Mouse (Mus musculus): ENCODE data around the gene Rbfox2. TPM values are rescaled to one million over a fixed set of nuclear protein-coding genes. Genes with fewer than 3 reads are reported as not detected.

Rbfox2 gene
- polyA plus RNA-seq, 2 experiments = 94.7 to 189 TPM

GRCm38 (mm10) chr15:77220833-77221232, 86.0 kb downstream of the Rbfox2 start:
- 73% methylated on average over 4 of the region's 4 CpGs for WGBS
- no peaks in the 10 kb centered on the region for H3K36me3 ChIP-seq (ENCODE audit: control insufficient read depth, insufficient read depth, low read length)
- no peaks in the 10 kb centered on the region for H3K9me3 ChIP-seq (ENCODE audit: control insufficient read depth, low read length)
- TF ChIP-seq POLR2A (IDR thresholded peaks at IDR 0.05; ENCODE audit: borderline replicate concordance, extremely low read depth, insufficient read depth, insufficient read length) = no peak
- H3K4me1 ChIP-seq (ENCODE audit: control insufficient read depth, insufficient read depth, low read length) = peaks cover 41% of the 10 kb centered on the region
- no peak overlapping the region for H3K27ac ChIP-seq (replicated peaks; ENCODE audit: low read depth, low read length)
- ATAC-seq (ENCODE audit: low FRiP score, low read depth) (no peak), DNase-seq (ENCODE audit: low spot score) (no peak)
- no peak overlapping the region for H3K9ac ChIP-seq (ENCODE audit: low read depth, low read length, severe bottlenecking)
- no peak overlapping the region for H3K4me3 ChIP-seq (replicated peaks; ENCODE audit: low read length)
- no peak overlapping the region for H3K4me2 ChIP-seq (replicated peaks; ENCODE audit: low read depth, low read length, severe bottlenecking)
- no peaks in the 10 kb centered on the region for H3K27me3 ChIP-seq (ENCODE audit: control insufficient read depth, insufficient read depth, low read length)

GRCm38 (mm10) chr15:77220137-77220536, 86.7 kb downstream of the Rbfox2 start:
- no peaks in the 10 kb centered on the region for H3K36me3 ChIP-seq (ENCODE audit: control insufficient read depth, insufficient read depth, low read length)
- peaks cover 43% of the 10 kb centered on the region for H3K4me1 ChIP-seq (ENCODE audit: control insufficient read depth, insufficient read depth, low read length)
- TF ChIP-seq POLR2A (IDR thresholded peaks at IDR 0.05; ENCODE audit: borderline replicate concordance, extremely low read depth, insufficient read depth, insufficient read length) = no peak
- no peaks in the 10 kb centered on the region for H3K27me3 ChIP-seq (ENCODE audit: control insufficient read depth, insufficient read depth, low read length)
- H3K27ac ChIP-seq (replicated peaks; ENCODE audit: low read depth, low read length) = no peak overlapping the region; the same call in 1 of the 2 replicates
- ATAC-seq (ENCODE audit: low FRiP score, low read depth) = peak; percentile 28; the same call in 1 of the 2 replicates
- no peak overlapping the region for H3K9ac ChIP-seq (ENCODE audit: low read depth, low read length, severe bottlenecking)
- DNase-seq (ENCODE audit: low spot score) = peak; percentile 57
- H3K4me2 ChIP-seq (replicated peaks; ENCODE audit: low read depth, low read length, severe bottlenecking) = no peak overlapping the region
- H3K9me3 ChIP-seq (ENCODE audit: control insufficient read depth, low read length) = no peaks in the 10 kb centered on the region
- H3K4me3 ChIP-seq (replicated peaks; ENCODE audit: low read length) = no peak overlapping the region

- Histone ChIP-seq H3K9ac (ENCODE audit: low read depth, low read length, severe bottlenecking) (no peak overlapping the region), H3K9me3 (ENCODE audit: control insufficient read depth, low read length) (no peaks in the 10 kb centered on the region), H3K27ac (replicated peaks; ENCODE audit: low read depth, low read length) (no peak overlapping the region), H3K27me3 (ENCODE audit: control insufficient read depth, insufficient read depth, low read length) (no peaks in the 10 kb centered on the region), H3K4me3 (replicated peaks; ENCODE audit: low read length) (no peak overlapping the region), H3K4me1 (ENCODE audit: control insufficient read depth, insufficient read depth, low read length) (peaks cover 45% of the 10 kb centered on the region), H3K4me2 (replicated peaks; ENCODE audit: low read depth, low read length, severe bottlenecking) (no peak overlapping the region), H3K36me3 (ENCODE audit: control insufficient read depth, insufficient read depth, low read length) (no peaks in the 10 kb centered on the region)
- 68% methylated on average over 1 of the region's 1 CpGs for WGBS
- no peak for ATAC-seq (ENCODE audit: low FRiP score, low read depth)
- no peak for TF ChIP-seq POLR2A (IDR thresholded peaks at IDR 0.05; ENCODE audit: borderline replicate concordance, extremely low read depth, insufficient read depth, insufficient read length)
- DNase-seq (ENCODE audit: low spot score) = no peak
Measured at GRCm38 (mm10) chr15:77219571-77219970, 87.2 kb downstream of the Rbfox2 start.

- Histone ChIP-seq H3K27ac (replicated peaks; ENCODE audit: low read depth, low read length) (no peak overlapping the region), H3K4me2 (replicated peaks; ENCODE audit: low read depth, low read length, severe bottlenecking) (no peak overlapping the region), H3K9me3 (ENCODE audit: control insufficient read depth, low read length) (no peaks in the 10 kb centered on the region), H3K27me3 (ENCODE audit: control insufficient read depth, insufficient read depth, low read length) (no peaks in the 10 kb centered on the region), H3K36me3 (ENCODE audit: control insufficient read depth, insufficient read depth, low read length) (no peaks in the 10 kb centered on the region), H3K9ac (ENCODE audit: low read depth, low read length, severe bottlenecking) (no peak overlapping the region), H3K4me3 (replicated peaks; ENCODE audit: low read length) (no peak overlapping the region), H3K4me1 (ENCODE audit: control insufficient read depth, insufficient read depth, low read length) (peaks cover 57% of the 10 kb centered on the region)
- no peak for DNase-seq (ENCODE audit: low spot score)
- WGBS = 92% methylated on average over 3 of the region's 3 CpGs
- no peak for ATAC-seq (ENCODE audit: low FRiP score, low read depth)
- TF ChIP-seq POLR2A (IDR thresholded peaks at IDR 0.05; ENCODE audit: borderline replicate concordance, extremely low read depth, insufficient read depth, insufficient read length) = no peak
Measured at GRCm38 (mm10) chr15:77218007-77218406, 88.8 kb downstream of the Rbfox2 start.

- ATAC-seq (ENCODE audit: low FRiP score, low read depth) = no peak
- DNase-seq (ENCODE audit: low spot score) = no peak
- H3K4me3 ChIP-seq (replicated peaks; ENCODE audit: low read length) = no peak overlapping the region
- peaks cover 58% of the 10 kb centered on the region for H3K4me1 ChIP-seq (ENCODE audit: control insufficient read depth, insufficient read depth, low read length)
- no peak overlapping the region for H3K4me2 ChIP-seq (replicated peaks; ENCODE audit: low read depth, low read length, severe bottlenecking)
- no peaks in the 10 kb centered on the region for H3K36me3 ChIP-seq (ENCODE audit: control insufficient read depth, insufficient read depth, low read length)
- no peak for TF ChIP-seq POLR2A (IDR thresholded peaks at IDR 0.05; ENCODE audit: borderline replicate concordance, extremely low read depth, insufficient read depth, insufficient read length)
- H3K9ac ChIP-seq (ENCODE audit: low read depth, low read length, severe bottlenecking) = no peak overlapping the region
- H3K27ac ChIP-seq (replicated peaks; ENCODE audit: low read depth, low read length) = no peak overlapping the region
- 35% methylated on average over 1 of the region's 1 CpGs for WGBS
- no peaks in the 10 kb centered on the region for H3K9me3 ChIP-seq (ENCODE audit: control insufficient read depth, low read length)
- H3K27me3 ChIP-seq (ENCODE audit: control insufficient read depth, insufficient read depth, low read length) = no peaks in the 10 kb centered on the region
Measured at GRCm38 (mm10) chr15:77217523-77217922, 89.3 kb downstream of the Rbfox2 start.

GRCm38 (mm10) chr15:77216704-77217103, 90.1 kb downstream of the Rbfox2 start:
- Histone ChIP-seq H3K4me3 (replicated peaks; ENCODE audit: low read length) (no peak overlapping the region), H3K4me2 (replicated peaks; ENCODE audit: low read depth, low read length, severe bottlenecking) (no peak overlapping the region), H3K27me3 (ENCODE audit: control insufficient read depth, insufficient read depth, low read length) (no peaks in the 10 kb centered on the region), H3K9me3 (ENCODE audit: control insufficient read depth, low read length) (no peaks in the 10 kb centered on the region), H3K4me1 (ENCODE audit: control insufficient read depth, insufficient read depth, low read length) (peaks cover 57% of the 10 kb centered on the region), H3K36me3 (ENCODE audit: control insufficient read depth, insufficient read depth, low read length) (no peaks in the 10 kb centered on the region), H3K27ac (replicated peaks; ENCODE audit: low read depth, low read length) (no peak overlapping the region), H3K9ac (ENCODE audit: low read depth, low read length, severe bottlenecking) (no peak overlapping the region)
- no peak for DNase-seq (ENCODE audit: low spot score)
- 68% methylated on average over 6 of the region's 6 CpGs for WGBS
- TF ChIP-seq POLR2A (IDR thresholded peaks at IDR 0.05; ENCODE audit: borderline replicate concordance, extremely low read depth, insufficient read depth, insufficient read length) = no peak
- no peak for ATAC-seq (ENCODE audit: low FRiP score, low read depth)
